Mouse (Mus musculus) hindbrain, postnatal 0 days (tissue): ENCODE results near the gene Cmtm8. TPM values are rescaled to one million over a fixed set of nuclear protein-coding genes. Genes with fewer than 3 reads are reported as not detected.

Experiments used
- ATAC-seq: fragments of 200-750 bp; cut with Nextera tagmentation; 2 replicates; pipeline ENCODE4 v1.8.0; 2017; ENCODE audit warnings: mild to moderate bottlenecking, moderate TSS enrichment, moderate library complexity
- DNase-seq: peaks from one replicate; pipeline ENCODE4 v3.0.0-alpha.2; 2015; ENCODE audit warnings: low spot score
- H3K27ac ChIP-seq: fragments of 300-500 bp; sonication (generic); 2 replicates; pipeline ENCODE4 v1.5.1; 2014; ENCODE audit warnings: mild to moderate bottlenecking
- H3K27me3 ChIP-seq: fragments of 300-500 bp; sonication (generic); 2 replicates; pipeline ENCODE4 v1.6.1; 2014; ENCODE audit warnings: low read length, mixed read lengths; ENCODE audit not compliant: insufficient read depth
- H3K36me3 ChIP-seq: fragments of 300-500 bp; sonication (generic); 2 replicates; pipeline ENCODE4 v1.6.1; 2014; ENCODE audit warnings: low read length, mixed read lengths; ENCODE audit not compliant: insufficient read depth
- H3K4me1 ChIP-seq: fragments of 300-500 bp; sonication (generic); 2 replicates; pipeline ENCODE4 v1.6.1; 2014; ENCODE audit warnings: antibody characterized with exemption, low read length, mixed read lengths; ENCODE audit not compliant: insufficient read depth
- H3K4me2 ChIP-seq: fragments of 300-500 bp; sonication (generic); 2 replicates; pipeline ENCODE4 v1.6.1; 2014; ENCODE audit warnings: low read depth, mild to moderate bottlenecking, low read length, moderate library complexity, mixed read lengths
- H3K4me3 ChIP-seq: fragments of 300-500 bp; sonication (generic); 2 replicates; pipeline ENCODE4 v1.5.1; 2014; ENCODE audit warnings: low read length
- H3K9ac ChIP-seq: fragments of 300-500 bp; sonication (generic); replicated peaks from 2 replicates; pipeline ENCODE4 v1.6.1; 2014; ENCODE audit warnings: mild to moderate bottlenecking, low read length, moderate library complexity, mixed read lengths
- H3K9me3 ChIP-seq: fragments of 300-500 bp; sonication (generic); 2 replicates; pipeline ENCODE4 v1.6.1; 2016; ENCODE audit warnings: low read length, mixed read lengths
- CTCF ChIP-seq: IDR thresholded peaks from 2 replicates; pipeline ENCODE4 v1.5.1; 2016; ENCODE audit warnings: antibody characterized with exemption, control low read depth, low read depth
- WGBS: fragments of 180-500 bp; shearing (Covaris S2); extraction: QIAGEN DNeasy Blood & Tissue Kit; methylation state at CpG from one replicate; pipeline ENCODE4 v1.1.7; 2014; 5-methylcytosine and 5-hydroxymethylcytosine counted together
- polyA plus RNA-seq: library from polyadenylated mRNA; unstranded; fragments of >200 nt; fragmentation: Nextera tagmentation; extraction: Ambion mirVana; gene quantifications from 2 replicates; pipeline ENCODE4 v1.2.1, GENCODE M21; 2015
- total RNA-seq: library from RNA; depleted of rRNA; stranded (reverse); fragments of >200 nt; gene quantifications from 2 replicates; pipeline ENCODE4 v1.2.3, GENCODE M21; 2014

Cmtm8 gene
- total and polyA plus RNA-seq, 2 experiments from 2014 or later: 5.9 to 6.6 TPM

- ATAC-seq: no peak
- WGBS: 36% methylated on average over 6 of the region's 6 CpGs
- Histone ChIP-seq H3K4me1 (no peaks in the 10 kb centered on the region), H3K4me2 (no peak overlapping the region), H3K27me3 (no peaks in the 10 kb centered on the region), H3K36me3 (no peaks in the 10 kb centered on the region), H3K9me3 (no peaks in the 10 kb centered on the region), H3K9ac (no peak overlapping the region), H3K27ac (no peak overlapping the region), H3K4me3 (no peak overlapping the region)
- TF ChIP-seq CTCF: no peak
- DNase-seq: no peak
Measured at GRCm38 (mm10) chr9:114798845-114799244, 45.1 kb downstream of the Cmtm8 start.

- TF ChIP-seq CTCF: peak; percentile 99
- no peak overlapping the region for H3K9ac ChIP-seq
- H3K4me1 ChIP-seq: no peaks in the 10 kb centered on the region
- no peak overlapping the region for H3K4me2 ChIP-seq
- H3K27me3 ChIP-seq: no peaks in the 10 kb centered on the region
- ATAC-seq: peak; percentile 88
- WGBS: 52% methylated on average over 11 of the region's 11 CpGs
- H3K36me3 ChIP-seq: no peaks in the 10 kb centered on the region
- DNase-seq: peak; percentile 94
- H3K27ac ChIP-seq: no peak overlapping the region
- no peaks in the 10 kb centered on the region for H3K9me3 ChIP-seq
- no peak overlapping the region for H3K4me3 ChIP-seq
Measured at GRCm38 (mm10) chr9:114797329-114798004, 46.5 kb downstream of the Cmtm8 start.

GRCm38 (mm10) chr9:114796473-114797050 is 47.4 kb downstream of the Cmtm8 start:
- no peak overlapping the region for H3K9ac ChIP-seq
- WGBS: 33% methylated on average over 11 of the region's 11 CpGs

DNA sequence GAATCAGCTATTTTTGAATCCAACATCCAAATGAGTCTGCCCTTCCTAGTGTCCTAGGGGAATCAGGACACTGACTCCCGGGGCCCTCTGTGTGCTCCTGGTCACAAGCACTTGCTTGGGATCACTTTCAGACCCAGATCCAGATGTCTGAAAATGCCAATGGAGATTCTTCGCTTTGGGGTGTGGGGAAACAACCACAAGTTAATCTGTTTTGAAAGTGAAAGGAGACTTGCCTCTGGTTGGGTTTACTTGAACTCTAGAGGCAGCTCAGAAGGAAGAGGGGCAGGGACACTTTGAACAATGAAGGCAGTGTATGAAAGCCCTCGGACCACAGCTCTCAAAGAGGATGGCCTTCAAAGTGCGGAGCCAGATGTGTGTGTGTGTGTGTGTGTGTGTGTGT is 49.5 kb downstream of the Cmtm8 start:
- WGBS: 79% methylated on average over 4 of the region's 4 CpGs
- DNase-seq (no peak), ATAC-seq (no peak)
- H3K36me3 ChIP-seq: no peaks in the 10 kb centered on the region
- no peak overlapping the region for H3K4me3 ChIP-seq
- H3K9ac ChIP-seq: no peak overlapping the region
- H3K9me3 ChIP-seq: no peaks in the 10 kb centered on the region
- TF ChIP-seq CTCF: no peak
- no peak overlapping the region for H3K4me2 ChIP-seq
- no peaks in the 10 kb centered on the region for H3K27me3 ChIP-seq
- no peaks in the 10 kb centered on the region for H3K4me1 ChIP-seq
- no peak overlapping the region for H3K27ac ChIP-seq

More at GRCm38 (mm10) chr9:114796473-114797050, 47.4 kb downstream of the Cmtm8 start:
- Histone ChIP-seq H3K27ac (no peak overlapping the region), H3K4me2 (no peak overlapping the region), H3K9me3 (no peaks in the 10 kb centered on the region), H3K4me1 (no peaks in the 10 kb centered on the region), H3K27me3 (no peaks in the 10 kb centered on the region), H3K4me3 (no peak overlapping the region), H3K36me3 (no peaks in the 10 kb centered on the region)
- no peak for DNase-seq
- no peak for ATAC-seq
- TF ChIP-seq CTCF: no peak

- no peaks in the 10 kb centered on the region for H3K4me1 ChIP-seq
- no peak for TF ChIP-seq CTCF
- ATAC-seq (no peak), DNase-seq (no peak)
- no peak overlapping the region for H3K4me2 ChIP-seq
- WGBS: 86% methylated on average over 9 of the region's 9 CpGs
- no peaks in the 10 kb centered on the region for H3K9me3 ChIP-seq
- no peak overlapping the region for H3K4me3 ChIP-seq
- no peaks in the 10 kb centered on the region for H3K27me3 ChIP-seq
- no peak overlapping the region for H3K9ac ChIP-seq
- H3K36me3 ChIP-seq: no peaks in the 10 kb centered on the region
- H3K27ac ChIP-seq: no peak overlapping the region
Measured at GRCm38 (mm10) chr9:114793764-114794295, 50.1 kb downstream of the Cmtm8 start.

DNA sequence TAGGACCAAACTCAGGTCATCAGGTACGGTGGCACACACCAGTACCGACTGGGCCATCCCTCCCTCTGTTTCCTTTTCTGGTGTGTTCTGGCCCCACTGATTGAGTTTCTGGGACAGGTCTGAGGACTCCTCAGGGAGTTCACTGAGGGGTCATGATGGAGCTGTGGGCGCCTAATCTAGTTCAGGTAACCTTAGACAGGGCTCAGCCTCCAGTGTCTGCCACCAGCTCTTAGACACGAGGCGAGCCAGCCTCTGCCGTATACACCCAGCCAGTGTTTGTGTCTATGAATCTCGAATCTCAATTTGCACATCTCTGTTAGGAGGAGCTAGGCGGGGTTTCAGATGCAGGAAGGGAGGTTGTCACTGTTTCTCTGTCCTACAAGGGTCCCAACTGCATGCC is 54.0 kb downstream of the Cmtm8 start:
- WGBS: 84% methylated on average over 8 of the region's 8 CpGs
- H3K36me3 ChIP-seq: no peaks in the 10 kb centered on the region
- ATAC-seq (no peak), DNase-seq (no peak)
- no peaks in the 10 kb centered on the region for H3K27me3 ChIP-seq
- no peaks in the 10 kb centered on the region for H3K9me3 ChIP-seq
- TF ChIP-seq CTCF: no peak
- no peak overlapping the region for H3K27ac ChIP-seq
- H3K4me1 ChIP-seq: no peaks in the 10 kb centered on the region
- H3K4me2 ChIP-seq: no peak overlapping the region
- H3K4me3 ChIP-seq: no peak overlapping the region
- no peak overlapping the region for H3K9ac ChIP-seq

DNA sequence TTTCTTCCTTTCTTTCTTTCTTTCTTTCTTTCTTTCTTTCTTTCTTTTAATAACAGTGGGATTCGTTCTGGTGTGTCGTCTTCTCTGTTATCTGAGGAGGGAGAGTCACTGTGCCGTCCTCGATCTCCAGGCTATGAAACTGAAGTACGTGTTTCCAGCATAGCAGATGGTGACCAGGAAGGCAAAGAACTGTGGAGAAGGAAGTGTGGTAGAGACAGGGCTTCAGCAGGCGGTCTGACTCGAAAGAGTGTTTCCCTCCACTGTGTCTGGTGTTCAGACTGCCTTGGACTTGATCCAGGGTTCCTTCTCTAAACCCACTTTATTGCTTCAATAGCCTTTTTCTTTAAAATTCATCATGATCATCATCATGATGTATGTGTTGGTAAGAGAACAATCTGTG is 54.4 kb downstream of the Cmtm8 start:
- H3K4me1 ChIP-seq: no peaks in the 10 kb centered on the region
- ATAC-seq: no peak
- H3K36me3 ChIP-seq: no peaks in the 10 kb centered on the region
- 68% methylated on average over 7 of the region's 7 CpGs for WGBS
- H3K9me3 ChIP-seq: no peaks in the 10 kb centered on the region
- no peak for DNase-seq
- no peaks in the 10 kb centered on the region for H3K27me3 ChIP-seq
- H3K4me3 ChIP-seq: no peak overlapping the region
- no peak overlapping the region for H3K27ac ChIP-seq
- no peak overlapping the region for H3K9ac ChIP-seq
- no peak for TF ChIP-seq CTCF
- H3K4me2 ChIP-seq: no peak overlapping the region
